Mouse (Mus musculus) cerebellum, adult 8-10 months (tissue): Measurements from ENCODE around the gene Tnip2.

Source experiments
- DNase-seq: peaks from one replicate; pipeline ENCODE4 v3.0.0; 2022

Gene Tnip2

DNA sequence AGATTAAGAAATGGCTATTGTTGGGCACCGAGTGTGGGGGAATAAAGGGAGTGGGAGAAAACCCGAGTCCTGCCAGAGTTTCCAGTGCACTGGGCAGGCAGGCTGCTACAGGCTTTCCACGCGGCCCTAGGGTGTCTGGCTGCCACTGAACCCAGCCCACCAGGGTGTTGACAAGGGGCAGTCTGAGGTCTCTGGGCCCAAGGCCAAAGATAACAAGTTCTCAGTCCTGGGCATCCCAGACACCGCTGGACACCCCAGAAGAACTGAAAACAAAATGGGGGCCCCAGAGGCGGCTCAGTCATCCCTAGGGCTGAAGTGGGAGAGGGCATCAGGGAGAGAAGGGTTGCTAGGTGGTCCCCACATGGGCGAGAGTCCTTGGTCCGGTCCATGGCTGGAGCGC lies 67.6 kb downstream of the Tnip2 start:
- no peak for DNase-seq
